Mouse (Mus musculus): ENCODE data around the gene Gng12. TPM values are rescaled to one million over a fixed set of nuclear protein-coding genes. Genes with fewer than 3 reads are reported as not detected.

Gng12 gene
- polyA plus RNA-seq, 1 experiment from 2014 or later = 82.9 TPM

GRCm38 (mm10) chr6:66893950-66894349 is 2.2 kb upstream of the Gng12 start:
- H3K4me3 ChIP-seq (ENCODE audit: low read depth, low read length) = no peak overlapping the region

GRCm38 (mm10) chr6:66894999-66895398 is 1.2 kb upstream of the Gng12 start:
- no peaks in the 10 kb centered on the region for H3K4me1 ChIP-seq (ENCODE audit: control insufficient read depth, insufficient read depth, low read length)
- no peak for ATAC-seq (ENCODE audit: low read depth)
- no peak overlapping the region for H3K27ac ChIP-seq (ENCODE audit: low read depth, low read length)
- H3K9ac ChIP-seq (replicated peaks; ENCODE audit: low read depth, low read length) = no peak overlapping the region
- H3K9me3 ChIP-seq (ENCODE audit: control insufficient read depth, low read length) = no peaks in the 10 kb centered on the region
- no peak overlapping the region for H3K4me2 ChIP-seq (ENCODE audit: low read depth, low read length)
- H3K27me3 ChIP-seq (ENCODE audit: control insufficient read depth, insufficient read depth, low read length) = no peaks in the 10 kb centered on the region
- WGBS = 62% methylated on average over 1 of the region's 1 CpGs
- no peaks in the 10 kb centered on the region for H3K36me3 ChIP-seq (ENCODE audit: control insufficient read depth, insufficient read depth, low read length)
- no peak overlapping the region for H3K4me3 ChIP-seq (ENCODE audit: low read depth, low read length)

More at GRCm38 (mm10) chr6:66893950-66894349, 2.2 kb upstream of the Gng12 start:
- 86% methylated on average over 5 of the region's 5 CpGs for WGBS
- no peak overlapping the region for H3K9ac ChIP-seq (replicated peaks; ENCODE audit: low read depth, low read length)
- no peak for ATAC-seq (ENCODE audit: low read depth)
- no peaks in the 10 kb centered on the region for H3K4me1 ChIP-seq (ENCODE audit: control insufficient read depth, insufficient read depth, low read length)
- no peak overlapping the region for H3K27ac ChIP-seq (ENCODE audit: low read depth, low read length)
- no peaks in the 10 kb centered on the region for H3K27me3 ChIP-seq (ENCODE audit: control insufficient read depth, insufficient read depth, low read length)
- H3K36me3 ChIP-seq (ENCODE audit: control insufficient read depth, insufficient read depth, low read length) = no peaks in the 10 kb centered on the region
- no peak overlapping the region for H3K4me2 ChIP-seq (ENCODE audit: low read depth, low read length)
- H3K9me3 ChIP-seq (ENCODE audit: control insufficient read depth, low read length) = no peaks in the 10 kb centered on the region

- WGBS = 2% methylated on average over 25 of the region's 25 CpGs
- Histone ChIP-seq H3K27me3 (ENCODE audit: control insufficient read depth, insufficient read depth, low read length) (no peaks in the 10 kb centered on the region), H3K4me2 (ENCODE audit: low read depth, low read length) (peak overlapping the region; percentile 80), H3K36me3 (ENCODE audit: control insufficient read depth, insufficient read depth, low read length) (no peaks in the 10 kb centered on the region), H3K9ac (replicated peaks; ENCODE audit: low read depth, low read length) (peak overlapping the region; percentile 78), H3K4me3 (ENCODE audit: low read depth, low read length) (peak overlapping the region; percentile 75), H3K27ac (ENCODE audit: low read depth, low read length) (peak overlapping the region; percentile 1; the same call in 1 of the 2 replicates), H3K9me3 (ENCODE audit: control insufficient read depth, low read length) (no peaks in the 10 kb centered on the region), H3K4me1 (ENCODE audit: control insufficient read depth, insufficient read depth, low read length) (no peaks in the 10 kb centered on the region)
- ATAC-seq (ENCODE audit: low read depth) = peak; percentile 50
These were observed 886 bp downstream of the Gng12 start for GRCm38 (mm10) chr6:66896921-66897645.

- WGBS = 33% methylated on average over 4 of the region's 4 CpGs
- Histone ChIP-seq H3K27me3 (ENCODE audit: control insufficient read depth, insufficient read depth, low read length) (no peaks in the 10 kb centered on the region), H3K9me3 (ENCODE audit: control insufficient read depth, low read length) (no peaks in the 10 kb centered on the region), H3K4me3 (ENCODE audit: low read depth, low read length) (peak overlapping the region; percentile 75; the same call in 1 of the 2 replicates), H3K4me2 (ENCODE audit: low read depth, low read length) (peak overlapping the region; percentile 80), H3K4me1 (ENCODE audit: control insufficient read depth, insufficient read depth, low read length) (no peaks in the 10 kb centered on the region), H3K27ac (ENCODE audit: low read depth, low read length) (no peak overlapping the region), H3K9ac (replicated peaks; ENCODE audit: low read depth, low read length) (no peak overlapping the region), H3K36me3 (ENCODE audit: control insufficient read depth, insufficient read depth, low read length) (no peaks in the 10 kb centered on the region)
- peak; percentile 11; the same call in 1 of the 2 replicates for ATAC-seq (ENCODE audit: low read depth)
These were observed 1.8 kb downstream of the Gng12 start for GRCm38 (mm10) chr6:66897994-66898393.

- no peak overlapping the region for H3K27ac ChIP-seq (ENCODE audit: low read depth, low read length)
- ATAC-seq (ENCODE audit: low read depth) = no peak
- H3K36me3 ChIP-seq (ENCODE audit: control insufficient read depth, insufficient read depth, low read length) = no peaks in the 10 kb centered on the region
- H3K4me2 ChIP-seq (ENCODE audit: low read depth, low read length) = no peak overlapping the region
- H3K9ac ChIP-seq (replicated peaks; ENCODE audit: low read depth, low read length) = no peak overlapping the region
- no peaks in the 10 kb centered on the region for H3K4me1 ChIP-seq (ENCODE audit: control insufficient read depth, insufficient read depth, low read length)
- no peaks in the 10 kb centered on the region for H3K9me3 ChIP-seq (ENCODE audit: control insufficient read depth, low read length)
- no peak overlapping the region for H3K4me3 ChIP-seq (ENCODE audit: low read depth, low read length)
- H3K27me3 ChIP-seq (ENCODE audit: control insufficient read depth, insufficient read depth, low read length) = no peaks in the 10 kb centered on the region
- 92% methylated on average over 5 of the region's 5 CpGs for WGBS
These were observed 5.7 kb downstream of the Gng12 start for GRCm38 (mm10) chr6:66901926-66902325.

- H3K4me3 ChIP-seq (ENCODE audit: low read depth, low read length) = no peak overlapping the region
- no peak overlapping the region for H3K27ac ChIP-seq (ENCODE audit: low read depth, low read length)
- H3K36me3 ChIP-seq (ENCODE audit: control insufficient read depth, insufficient read depth, low read length) = no peaks in the 10 kb centered on the region
- no peak overlapping the region for H3K4me2 ChIP-seq (ENCODE audit: low read depth, low read length)
- ATAC-seq (ENCODE audit: low read depth) = no peak
- no peaks in the 10 kb centered on the region for H3K4me1 ChIP-seq (ENCODE audit: control insufficient read depth, insufficient read depth, low read length)
- 78% methylated on average over 9 of the region's 9 CpGs for WGBS
- H3K9ac ChIP-seq (replicated peaks; ENCODE audit: low read depth, low read length) = no peak overlapping the region
- no peaks in the 10 kb centered on the region for H3K9me3 ChIP-seq (ENCODE audit: control insufficient read depth, low read length)
- H3K27me3 ChIP-seq (ENCODE audit: control insufficient read depth, insufficient read depth, low read length) = no peaks in the 10 kb centered on the region
These were observed 7.0 kb downstream of the Gng12 start for GRCm38 (mm10) chr6:66903206-66903605.

GRCm38 (mm10) chr6:66903720-66904119 is 7.5 kb downstream of the Gng12 start:
- no peaks in the 10 kb centered on the region for H3K27me3 ChIP-seq (ENCODE audit: control insufficient read depth, insufficient read depth, low read length)
- H3K4me3 ChIP-seq (ENCODE audit: low read depth, low read length) = no peak overlapping the region
- H3K27ac ChIP-seq (ENCODE audit: low read depth, low read length) = no peak overlapping the region
- 87% methylated on average over 6 of the region's 6 CpGs for WGBS
- H3K4me2 ChIP-seq (ENCODE audit: low read depth, low read length) = no peak overlapping the region
- H3K9me3 ChIP-seq (ENCODE audit: control insufficient read depth, low read length) = no peaks in the 10 kb centered on the region
- H3K4me1 ChIP-seq (ENCODE audit: control insufficient read depth, insufficient read depth, low read length) = no peaks in the 10 kb centered on the region
- no peaks in the 10 kb centered on the region for H3K36me3 ChIP-seq (ENCODE audit: control insufficient read depth, insufficient read depth, low read length)
- ATAC-seq (ENCODE audit: low read depth) = no peak
- H3K9ac ChIP-seq (replicated peaks; ENCODE audit: low read depth, low read length) = no peak overlapping the region

- Histone ChIP-seq H3K27me3 (ENCODE audit: control insufficient read depth, insufficient read depth, low read length) (no peaks in the 10 kb centered on the region), H3K36me3 (ENCODE audit: control insufficient read depth, insufficient read depth, low read length) (no peaks in the 10 kb centered on the region), H3K4me1 (ENCODE audit: control insufficient read depth, insufficient read depth, low read length) (no peaks in the 10 kb centered on the region), H3K9ac (replicated peaks; ENCODE audit: low read depth, low read length) (no peak overlapping the region), H3K9me3 (ENCODE audit: control insufficient read depth, low read length) (no peaks in the 10 kb centered on the region), H3K4me2 (ENCODE audit: low read depth, low read length) (no peak overlapping the region), H3K27ac (ENCODE audit: low read depth, low read length) (no peak overlapping the region), H3K4me3 (ENCODE audit: low read depth, low read length) (no peak overlapping the region)
- ATAC-seq (ENCODE audit: low read depth) = no peak
- WGBS = 98% methylated on average over 1 of the region's 1 CpGs
These were observed 10.0 kb downstream of the Gng12 start for GRCm38 (mm10) chr6:66906244-66906643.

- Histone ChIP-seq H3K4me3 (ENCODE audit: low read depth, low read length) (no peak overlapping the region), H3K27me3 (ENCODE audit: control insufficient read depth, insufficient read depth, low read length) (no peaks in the 10 kb centered on the region), H3K4me2 (ENCODE audit: low read depth, low read length) (no peak overlapping the region), H3K36me3 (ENCODE audit: control insufficient read depth, insufficient read depth, low read length) (no peaks in the 10 kb centered on the region), H3K27ac (ENCODE audit: low read depth, low read length) (no peak overlapping the region), H3K9me3 (ENCODE audit: control insufficient read depth, low read length) (no peaks in the 10 kb centered on the region), H3K9ac (replicated peaks; ENCODE audit: low read depth, low read length) (no peak overlapping the region), H3K4me1 (ENCODE audit: control insufficient read depth, insufficient read depth, low read length) (no peaks in the 10 kb centered on the region)
- ATAC-seq (ENCODE audit: low read depth) = no peak
- 80% methylated on average over 5 of the region's 5 CpGs for WGBS
These were observed 12.3 kb downstream of the Gng12 start for GRCm38 (mm10) chr6:66908327-66908973.
